Comparison of ENCODE assay signal across 7 mouse cellular contexts in the genomic region with DNA sequence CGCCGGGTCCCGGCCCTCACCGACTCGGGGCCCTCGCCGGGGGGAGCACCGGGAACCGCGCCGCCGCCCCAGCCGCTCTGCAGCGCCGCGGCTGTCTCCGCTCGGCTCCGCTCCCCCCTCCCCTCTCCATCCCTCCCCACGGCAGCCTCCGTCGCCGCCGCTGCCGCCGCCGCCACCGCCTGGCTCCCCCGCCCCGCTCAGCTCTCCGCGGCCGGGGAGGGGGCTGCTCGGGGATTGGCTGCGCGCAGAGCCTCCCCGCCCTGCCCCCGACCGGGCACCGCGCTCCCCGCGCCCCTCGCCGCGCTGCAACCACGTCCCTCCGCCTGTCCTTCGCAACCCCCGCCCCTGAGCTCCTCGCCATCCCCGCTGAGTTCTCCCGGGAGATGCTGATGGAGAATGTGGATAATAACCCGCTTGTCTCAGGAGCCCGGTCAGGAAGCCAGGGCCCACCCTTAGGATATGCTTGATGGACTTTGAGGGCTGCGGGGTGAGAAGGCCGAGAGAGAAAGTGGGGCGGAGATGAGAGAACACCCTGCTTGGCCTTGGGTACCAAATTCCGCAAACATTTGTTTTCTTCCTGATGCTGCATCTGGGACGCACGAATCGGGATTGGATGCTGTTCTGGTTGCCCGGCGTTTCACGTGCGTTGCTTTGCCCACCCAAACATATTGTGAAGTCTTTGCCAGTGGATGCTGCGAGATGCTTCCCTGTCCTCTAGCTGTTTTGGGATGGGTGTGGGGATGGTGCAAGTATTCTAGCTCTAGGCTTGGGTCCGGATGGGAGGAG. TPM values are rescaled to one million over a fixed set of nuclear protein-coding genes. Genes with fewer than 3 reads are reported as not detected.
DNase-seq lines count a peak whose midpoint lies in the region; ATAC-seq and TF ChIP-seq lines count a peak whose summit lies in the region.

A gene (minus strand): TSS at position 162 of the 786 bp plus-strand sequence.

- H3K27ac ChIP-seq in forebrain, embryonic 14.5 days (ENCODE audit: low read depth, low read length), result peak within 1 kb of the TSS; percentile 86
- peak within 1 kb of the TSS; percentile 94 for H3K27ac ChIP-seq in hindbrain, embryonic 12.5 days
- peak within 1 kb of the TSS; percentile 90 for H3K27ac ChIP-seq in midbrain, embryonic 12.5 days (replicated peaks)
- H3K27ac ChIP-seq in stomach, postnatal 0 days (replicated peaks), result no peak within 1 kb of the TSS

- no peaks in the 10 kb centered on the region for H3K27me3 ChIP-seq in forebrain, embryonic 14.5 days (replicated peaks; ENCODE audit: control insufficient read depth, insufficient read depth, low read length)
- peaks cover 4% of the 10 kb centered on the region; the same call in 1 of the 2 replicates for H3K27me3 ChIP-seq in hindbrain, embryonic 12.5 days
- peaks cover 25% of the 10 kb centered on the region for H3K27me3 ChIP-seq in midbrain, embryonic 12.5 days
- no peaks in the 10 kb centered on the region; the same call in 1 of the 2 replicates for H3K27me3 ChIP-seq in stomach, postnatal 0 days (ENCODE audit: control insufficient read depth, insufficient read depth, low read length)

- H3K4me3 ChIP-seq in forebrain, embryonic 14.5 days (ENCODE audit: low read depth, low read length), result peak within 1 kb of the TSS; percentile 69
- H3K4me3 ChIP-seq in hindbrain, embryonic 12.5 days, result peak within 1 kb of the TSS; percentile 75
- peak within 1 kb of the TSS; percentile 71 for H3K4me3 ChIP-seq in midbrain, embryonic 12.5 days
- H3K4me3 ChIP-seq in stomach, postnatal 0 days (ENCODE audit: low read depth, low read length), result peak within 1 kb of the TSS; percentile 58

- H3K36me3 ChIP-seq in forebrain, embryonic 14.5 days (ENCODE audit: control insufficient read depth, insufficient read depth, low read length), result peaks cover 5% of the 10 kb centered on the region; the same call in 1 of the 2 replicates
- peaks cover 3% of the 10 kb centered on the region; the same call in 1 of the 2 replicates for H3K36me3 ChIP-seq in hindbrain, embryonic 12.5 days
- no peaks in the 10 kb centered on the region; the same call in 1 of the 2 replicates for H3K36me3 ChIP-seq in midbrain, embryonic 12.5 days
- H3K36me3 ChIP-seq in stomach, postnatal 0 days (ENCODE audit: control insufficient read depth, insufficient read depth, low read length), result no peaks in the 10 kb centered on the region

- H3K4me2 ChIP-seq in forebrain, embryonic 14.5 days (ENCODE audit: low read length), result peak within 1 kb of the TSS; percentile 70
- H3K4me2 ChIP-seq in hindbrain, embryonic 12.5 days (replicated peaks), result peak within 1 kb of the TSS; percentile 85
- peak within 1 kb of the TSS; percentile 92 for H3K4me2 ChIP-seq in midbrain, embryonic 12.5 days (replicated peaks)
- H3K4me2 ChIP-seq in stomach, postnatal 0 days (replicated peaks; ENCODE audit: low read depth), result peak within 1 kb of the TSS; percentile 92

- intact Hi-C loops in left cerebral cortex, postnatal 10 days (cut with DNase I), result loop anchor here (5.0 kb wide), 2 partner anchors 57 to 258 kb away; no protein-coding TSS in a partner anchor

- peak; percentile 62 for DNase-seq in NIH3T3 (ENCODE audit: low read depth)
- peak; percentile 75 for DNase-seq in forebrain, embryonic 14.5 days (ENCODE audit: low spot score)
- peak; percentile 63 to 86 for DNase-seq in left cerebral cortex, postnatal 10 days (ENCODE audit: extremely low spot score in 1 of 2, low spot score in 2 of 2)
- DNase-seq in stomach, postnatal 0 days (ENCODE audit: low spot score), result peak; percentile 22

- TF ChIP-seq EP300 in stomach, postnatal 0 days (optimal IDR thresholded peaks at IDR 0.05), result no peak

- peaks cover 4% of the 10 kb centered on the region; the same call in 1 of the 2 replicates for H3K4me1 ChIP-seq in forebrain, embryonic 14.5 days (ENCODE audit: control insufficient read depth, insufficient read depth, low read length)
- H3K4me1 ChIP-seq in hindbrain, embryonic 12.5 days, result peaks cover 15% of the 10 kb centered on the region
- peaks cover 15% of the 10 kb centered on the region for H3K4me1 ChIP-seq in midbrain, embryonic 12.5 days
- H3K4me1 ChIP-seq in stomach, postnatal 0 days (replicated peaks; ENCODE audit: control insufficient read depth, insufficient read depth), result 0 out of 2 replicates have a peak, but pooled peaks cover 3% of the 10 kb centered on the region

- H3K9me3 ChIP-seq in forebrain, embryonic 14.5 days (replicated peaks; ENCODE audit: control insufficient read depth, low read length), result no peaks in the 10 kb centered on the region
- no peaks in the 10 kb centered on the region for H3K9me3 ChIP-seq in hindbrain, embryonic 12.5 days (replicated peaks)
- H3K9me3 ChIP-seq in midbrain, embryonic 12.5 days, result no peaks in the 10 kb centered on the region
- H3K9me3 ChIP-seq in stomach, postnatal 0 days (ENCODE audit: control insufficient read depth, low read length), result no peaks in the 10 kb centered on the region

- TF ChIP-seq CTCF in stomach, postnatal 0 days (IDR thresholded peaks at IDR 0.05; ENCODE audit: low read depth), result no peak

- H3K9ac ChIP-seq in forebrain, embryonic 14.5 days (ENCODE audit: low read length), result peak within 1 kb of the TSS; percentile 88
- H3K9ac ChIP-seq in hindbrain, embryonic 12.5 days, result peak within 1 kb of the TSS; percentile 89
- H3K9ac ChIP-seq in midbrain, embryonic 12.5 days (replicated peaks), result peak within 1 kb of the TSS; percentile 83
- H3K9ac ChIP-seq in stomach, postnatal 0 days (ENCODE audit: low read length), result peak within 1 kb of the TSS; percentile 47

- WGBS in forebrain, embryonic 14.5 days, result under 1% methylated on average over 37 of the region's 68 CpGs
- WGBS in hindbrain, embryonic 12.5 days, result under 1% methylated on average over 42 of the region's 68 CpGs
- whole genome bisulfite sequencing in midbrain, embryonic 12.5 days, result under 1% methylated on average over 57 of the region's 68 CpGs
- WGBS in stomach, postnatal 0 days, result under 1% methylated on average over 31 of the region's 68 CpGs

- ATAC-seq in cerebellum, adult (ENCODE audit: insufficient number of reproducible peaks, low FRiP score, low TSS enrichment), result peak; percentile 69
- peak; percentile 89 for ATAC-seq in forebrain, embryonic 14.5 days
- peak; percentile 89 for ATAC-seq in hindbrain, embryonic 12.5 days (ENCODE audit: low FRiP score)
- peak; percentile 92 for ATAC-seq in midbrain, embryonic 12.5 days (ENCODE audit: low FRiP score, low read depth)
- ATAC-seq in stomach, postnatal 0 days (ENCODE audit: low FRiP score, low TSS enrichment), result peak; percentile 59

RNA-seq across cellular contexts. Expression of the gene that starts here (rescaled TPM):
- 4.7 and 5.6 TPM in 2 replicates for polyA plus RNA-seq in forebrain, embryonic 14.5 days (2014; fragmentation: Nextera tagmentation; extraction: Ambion mirVana)
- 4.3 and 4.9 TPM in 2 replicates for polyA plus RNA-seq in hindbrain, embryonic 12.5 days (2016; fragmentation: Nextera tagmentation; extraction: Ambion mirVana)
- total RNA-seq in left cerebral cortex, postnatal 10 days (2021), result 100 to 1,000 TPM; 123 to 133 TPM
- polyA plus RNA-seq in midbrain, embryonic 12.5 days (2016; fragmentation: Nextera tagmentation; extraction: Ambion mirVana), result 4.2 and 4.9 TPM in 2 replicates
- 0.10 and 0.12 TPM in 2 replicates for polyA plus RNA-seq in stomach, postnatal 0 days (2015; fragmentation: Nextera tagmentation; extraction: Ambion mirVana)

Comparison
In these comparisons a context has a peak if more than half of its experiments do, and no peak if none do; other contexts are left out.
1. Peak in DNase-seq, ATAC-seq, H3K4me3 ChIP-seq, H3K9ac ChIP-seq and H3K4me2 ChIP-seq in stomach, postnatal 0 days; RNA of the gene not detected or under 1 TPM.
2. DNase-seq: peak in every context shown above with its lines; median percentile 75 in forebrain, embryonic 14.5 days; 74 in left cerebral cortex, postnatal 10 days; 62 in NIH3T3; 22 in stomach, postnatal 0 days.